Mouse (Mus musculus): ENCODE measurements around the gene Fbxw15. TPM values are rescaled to one million over a fixed set of nuclear protein-coding genes. Genes with fewer than 3 reads are reported as not detected.
"Not testable (repeated sequence)": the region's sequence is repeated elsewhere in the genome, so short reads cannot be mapped to it uniquely, and the experiment has no call there.

Fbxw15 gene
- polyA plus RNA-seq (2012; rRNA removed) = 1.0 and 1.9 TPM in 2 replicates

- not testable (repeated sequence) for DNase-seq (ENCODE audit: low spot score)
Measured at GRCm38 (mm10) chr9:109568162-109568561, at the start of gene Fbxw15. Fbxw15 (minus strand) TSS chr9:109568262.

DNA sequence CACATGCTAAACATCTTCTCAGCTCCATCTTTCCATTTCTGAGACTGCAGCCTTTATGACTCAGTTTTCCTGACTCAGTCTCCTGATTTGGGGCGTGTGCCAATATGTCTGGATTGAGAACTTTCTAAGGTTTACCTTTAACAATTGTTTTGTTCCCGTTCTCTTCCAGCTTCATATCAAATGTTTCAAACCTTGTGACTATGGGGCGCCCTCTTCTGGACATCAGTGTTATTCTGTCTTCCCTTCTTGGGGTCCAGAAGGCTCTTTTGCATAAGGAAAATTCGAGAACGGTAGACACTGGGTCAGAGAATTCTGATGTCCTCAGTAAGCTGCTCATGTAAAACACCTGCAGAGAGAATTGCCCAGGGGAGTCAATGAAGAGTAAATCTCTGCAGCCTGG lies 38.8 kb upstream of the Fbxw15 start:
- DNase-seq (ENCODE audit: low spot score) = not testable (repeated sequence)

GRCm38 (mm10) chr9:109602128-109602527 lies 34.1 kb upstream of the Fbxw15 start:
- DNase-seq (ENCODE audit: low spot score) = not testable (repeated sequence)

- no peak for DNase-seq (ENCODE audit: low spot score)
Measured at GRCm38 (mm10) chr9:109597226-109597625, 29.2 kb upstream of the Fbxw15 start.

DNA sequence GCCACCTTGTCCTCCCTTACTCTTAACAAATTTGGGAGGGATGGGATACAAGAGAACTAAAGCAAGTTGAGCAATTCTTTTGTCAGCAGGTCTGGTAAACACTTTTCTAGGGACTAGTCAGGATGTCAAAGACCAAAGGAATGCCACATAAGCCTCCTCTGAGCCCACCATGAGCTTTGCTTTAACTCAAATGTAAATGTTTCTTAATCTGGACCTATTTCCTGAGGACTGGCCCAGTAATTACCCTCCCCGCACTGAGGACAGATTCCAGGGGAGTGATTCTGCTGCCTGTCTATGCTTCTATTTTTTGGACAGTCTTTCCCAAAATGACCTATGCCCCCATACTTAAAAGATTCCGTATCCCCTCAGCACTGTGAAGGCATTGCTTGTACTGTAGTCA lies 26.8 kb upstream of the Fbxw15 start:
- DNase-seq (ENCODE audit: low spot score) = no peak

GRCm38 (mm10) chr9:109565546-109565945 lies 2.5 kb downstream of the Fbxw15 start:
- DNase-seq (ENCODE audit: low spot score) = no peak

DNA sequence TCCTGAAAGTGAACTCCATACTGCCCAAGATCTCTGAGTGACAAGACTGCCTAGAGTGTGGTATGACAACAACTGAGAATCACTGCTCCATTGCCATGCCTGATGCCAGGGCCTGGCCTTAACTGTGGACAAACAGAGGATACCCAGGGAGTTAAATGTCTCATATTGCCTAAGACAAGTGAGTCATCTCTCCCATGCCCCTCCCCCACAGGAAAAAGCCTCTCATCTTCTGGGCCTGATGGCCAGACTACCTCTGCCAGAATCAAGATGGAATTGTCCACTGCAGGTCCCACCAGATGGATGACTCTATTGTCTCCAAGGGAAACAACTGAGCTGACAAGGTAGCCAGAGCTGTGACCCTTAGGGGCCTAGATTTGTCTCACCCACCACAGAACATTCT lies 6.0 kb downstream of the Fbxw15 start:
- DNase-seq (ENCODE audit: low spot score) = not testable (repeated sequence)

DNA sequence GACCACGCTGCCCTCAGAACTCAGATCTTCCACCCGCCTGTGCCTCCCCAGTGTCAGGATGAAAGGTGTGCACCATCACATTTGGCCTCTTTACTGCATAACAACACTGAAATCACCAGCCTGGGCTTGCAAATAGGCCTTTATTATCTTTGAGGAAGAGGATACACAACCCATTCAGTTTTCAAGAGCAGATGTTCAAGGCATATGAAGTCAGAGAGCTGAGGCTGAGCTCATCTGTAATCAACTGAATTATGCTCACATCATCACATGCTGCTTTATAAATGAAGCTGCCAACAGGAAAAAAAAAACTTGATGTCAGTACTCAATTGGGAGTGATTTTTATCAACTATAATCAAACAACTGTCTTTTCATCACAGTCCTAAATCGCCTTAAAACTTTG lies 15.6 kb downstream of the Fbxw15 start:
- DNase-seq (ENCODE audit: low spot score) = no peak

GRCm38 (mm10) chr9:109549666-109550065 lies 18.4 kb downstream of the Fbxw15 start:
- DNase-seq (ENCODE audit: low spot score) = not testable (repeated sequence)

DNA sequence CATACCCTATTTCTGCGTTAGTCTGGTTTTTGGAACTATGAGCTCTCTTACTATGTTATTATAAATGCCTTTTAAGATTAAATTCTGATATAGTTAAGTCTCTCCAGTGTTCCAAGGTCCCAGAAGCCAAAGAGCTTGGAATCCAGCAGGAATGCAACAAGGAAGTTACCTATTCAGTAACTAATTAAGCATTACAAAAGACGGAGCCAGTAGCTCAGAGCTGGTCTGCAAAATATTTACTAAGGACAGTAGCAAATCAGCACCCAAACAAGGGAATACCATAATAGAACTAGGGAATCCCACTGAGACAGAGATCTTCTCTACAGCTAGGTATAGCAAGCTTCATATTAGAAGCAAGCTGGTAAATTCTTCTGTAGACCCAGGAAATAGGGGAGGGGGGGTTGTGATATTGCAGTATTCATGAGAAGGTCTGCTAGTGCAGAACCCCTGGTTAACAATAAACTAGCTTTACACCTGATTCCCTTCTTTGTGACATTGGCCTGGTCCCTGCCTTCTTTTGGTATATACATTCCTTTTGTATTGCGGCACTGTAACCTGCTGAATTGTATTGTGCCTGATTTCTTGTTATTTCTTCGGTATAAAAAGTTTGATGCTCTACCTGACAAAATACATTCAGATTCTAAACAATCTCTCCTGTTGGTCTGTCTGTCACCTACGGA lies 44.5 kb downstream of the Fbxw15 start:
- no peak for DNase-seq (ENCODE audit: low spot score)

Other genes with a start within 250 kb of the Fbxw15 start
- 0.08 TPM in 1 of 2 replicates, not detected in the other for gene Fbxw28, start 228.6 kb downstream of the Fbxw15 start, polyA plus RNA-seq (2012; rRNA removed)
- 2.6 and 4.6 TPM in 2 replicates for gene Fbxw22, start 164.0 kb downstream of the Fbxw15 start, polyA plus RNA-seq (2012; rRNA removed)
- 0.03 and 0.19 TPM in 2 replicates for gene Fbxw16, start 119.1 kb downstream of the Fbxw15 start, polyA plus RNA-seq (2012; rRNA removed)
- gene Fbxw19, start 72.4 kb downstream of the Fbxw15 start, polyA plus RNA-seq (2012; rRNA removed) = 0.15 and 0.26 TPM in 2 replicates
- gene Fbxw24, start 57.8 kb upstream of the Fbxw15 start, polyA plus RNA-seq (2012; rRNA removed) = 0.21 and 0.34 TPM in 2 replicates
- gene Fbxw25, start 96.4 kb upstream of the Fbxw15 start, polyA plus RNA-seq (2012; rRNA removed) = 0.10 TPM in 2 replicates
- gene Fbxw18, start 134.4 kb upstream of the Fbxw15 start, polyA plus RNA-seq (2012; rRNA removed) = 0.94 and 1.1 TPM in 2 replicates
- gene Fbxw26, start 177.8 kb upstream of the Fbxw15 start, polyA plus RNA-seq (2012; rRNA removed) = 0.34 and 0.61 TPM in 2 replicates
- gene Fbxw27, start 222.4 kb upstream of the Fbxw15 start, polyA plus RNA-seq (2012; rRNA removed) = 8.2 and 17.0 TPM in 2 replicates
- gene Spink8, start 244.0 kb upstream of the Fbxw15 start, polyA plus RNA-seq (2012; rRNA removed) = 0.11 and 0.16 TPM in 2 replicates